26 mouse cellular contexts compared by ENCODE assay signal in the genomic region with DNA sequence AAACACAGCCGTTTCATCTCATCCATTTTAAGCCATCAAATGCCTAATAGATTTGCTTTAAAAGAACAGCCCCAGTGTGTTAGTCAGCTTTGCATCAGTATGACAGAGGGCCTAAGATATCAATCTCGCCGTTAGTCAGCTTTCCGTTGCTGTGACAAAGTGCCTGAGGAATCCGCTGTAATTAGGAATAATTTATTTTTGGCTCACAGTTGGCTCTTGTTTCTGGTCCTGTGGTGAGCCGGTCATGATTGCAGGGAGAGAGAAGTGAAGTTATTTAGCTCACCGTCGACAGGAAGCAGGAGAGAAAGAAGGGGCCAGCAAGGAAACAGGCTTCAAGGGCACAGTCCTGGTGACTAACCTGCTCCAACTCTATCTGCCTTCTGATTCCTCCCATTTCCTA. TPM values are rescaled to one million over a fixed set of nuclear protein-coding genes. Genes with fewer than 3 reads are reported as not detected.
DNase-seq lines count a peak whose midpoint lies in the region; ATAC-seq and TF ChIP-seq lines count a peak whose summit lies in the region.
"Had no signal": no experiment of that assay in that cellular context is flagged by ENCODE, and none has a peak within 500 bp of the region (broad histone marks: within the 10 kb centered on the region; RNA-seq: fewer than 3 reads in every experiment).

No protein-coding gene starts in this region.

- H3K9ac ChIP-seq in heart, embryonic 13.5 days, result no peak overlapping the region
- no peak overlapping the region for H3K9ac ChIP-seq in ES-Bruce4 (ENCODE audit: low read depth, poor library complexity, severe bottlenecking)
- no peak overlapping the region for H3K9ac ChIP-seq in kidney, embryonic 16.5 days (replicated peaks; ENCODE audit: low read length)
- H3K9ac ChIP-seq: embryonic facial prominence, embryonic 15.5 days; forebrain, embryonic 12.5 days; hindbrain, embryonic 15.5 days had no signal

- no peak overlapping the region for H3K4me3 ChIP-seq in heart, embryonic 13.5 days
- no peak overlapping the region for H3K4me3 ChIP-seq in ES-Bruce4 (ENCODE audit: low read depth, low read length)
- H3K4me3 ChIP-seq in forebrain, embryonic 10.5 days, result no peak overlapping the region
- no peak overlapping the region for H3K4me3 ChIP-seq in kidney, embryonic 16.5 days (ENCODE audit: low read length)
- H3K4me3 ChIP-seq: embryonic facial prominence, embryonic 15.5 days; forebrain, embryonic 12.5 days; heart, embryonic 10.5 days; hindbrain, embryonic 10.5 days; hindbrain, embryonic 15.5 days had no signal

- no peak overlapping the region for H3K4me2 ChIP-seq in heart, embryonic 13.5 days
- no peak overlapping the region for H3K4me2 ChIP-seq in kidney, embryonic 16.5 days (replicated peaks; ENCODE audit: low read depth, low read length)
- H3K4me2 ChIP-seq: embryonic facial prominence, embryonic 15.5 days; forebrain, embryonic 12.5 days; hindbrain, embryonic 15.5 days had no signal

- H3K36me3 ChIP-seq in heart, embryonic 13.5 days, result no peaks in the 10 kb centered on the region
- no peaks in the 10 kb centered on the region for H3K36me3 ChIP-seq in ES-Bruce4 (ENCODE audit: control insufficient read depth, insufficient read depth, low read length, poor library complexity, severe bottlenecking)
- H3K36me3 ChIP-seq in forebrain, embryonic 10.5 days (replicated peaks), result no peaks in the 10 kb centered on the region
- no peaks in the 10 kb centered on the region for H3K36me3 ChIP-seq in kidney, embryonic 16.5 days (ENCODE audit: insufficient read depth, low read length)
- H3K36me3 ChIP-seq: embryonic facial prominence, embryonic 15.5 days; forebrain, embryonic 12.5 days; heart, embryonic 10.5 days; hindbrain, embryonic 10.5 days; hindbrain, embryonic 15.5 days had no signal

- H3K27me3 ChIP-seq in heart, embryonic 13.5 days (replicated peaks), result no peaks in the 10 kb centered on the region
- H3K27me3 ChIP-seq in ES-Bruce4 (ENCODE audit: control insufficient read depth, insufficient read depth, low read length, poor library complexity, severe bottlenecking), result no peaks in the 10 kb centered on the region
- H3K27me3 ChIP-seq in forebrain, embryonic 10.5 days (ENCODE audit: poor library complexity, severe bottlenecking), result no peaks in the 10 kb centered on the region
- H3K27me3 ChIP-seq in kidney, embryonic 16.5 days (ENCODE audit: insufficient read depth, low read length), result no peaks in the 10 kb centered on the region
- H3K27me3 ChIP-seq: forebrain, embryonic 12.5 days; hindbrain, embryonic 15.5 days had no signal

- TF ChIP-seq CTCF in ES-Bruce4 (IDR thresholded peaks at IDR 0.05; ENCODE audit: low read depth, low read length), result no peak

- no peak for DNase-seq in heart, adult 8-10 months (ENCODE audit: low spot score)
- DNase-seq in brain, adult 2 months (ENCODE audit: low read depth, low spot score), result peak; percentile 20
- DNase-seq in layer of hippocampus, postnatal 36 days, result no peak
- DNase-seq in forebrain, embryonic 10.5 days (ENCODE audit: extremely low spot score, low spot score), result no peak
- DNase-seq: adrenal gland, adult 2 months; adrenal gland, postnatal 25 days; cerebellum, adult 2 months; cerebellum, postnatal 14 days; embryo, embryonic 11 days; gastrocnemius, postnatal 25 days; kidney, adult 2 months had no signal

- TF ChIP-seq POLR2A in ES-Bruce4 (IDR thresholded peaks at IDR 0.05; ENCODE audit: insufficient read depth, low read length), result no peak

- peaks cover 31% of the 10 kb centered on the region for H3K4me1 ChIP-seq in heart, embryonic 13.5 days
- peaks cover 1% of the 10 kb centered on the region for H3K4me1 ChIP-seq in ES-Bruce4 (ENCODE audit: control insufficient read depth, insufficient read depth, low read length)
- H3K4me1 ChIP-seq in forebrain, embryonic 10.5 days, result peaks cover 9% of the 10 kb centered on the region
- H3K4me1 ChIP-seq in kidney, embryonic 16.5 days (ENCODE audit: insufficient read depth, low read length), result peaks cover 10% of the 10 kb centered on the region
- H3K4me1 ChIP-seq: hindbrain, embryonic 15.5 days had no signal

- 0 out of 2 replicates have a peak overlapping the region, but pooled peaks have one; percentile 24 for H3K27ac ChIP-seq in heart, embryonic 13.5 days (replicated peaks)
- peak overlapping the region; percentile 20; the same call in 1 of the 2 replicates for H3K27ac ChIP-seq in ES-Bruce4 (ENCODE audit: insufficient read depth, low read length)
- H3K27ac ChIP-seq in forebrain, embryonic 10.5 days, result no peak overlapping the region
- H3K27ac ChIP-seq in kidney, embryonic 16.5 days (ENCODE audit: low read length), result no peak overlapping the region
- H3K27ac ChIP-seq: embryonic facial prominence, embryonic 15.5 days; forebrain, embryonic 12.5 days; heart, embryonic 10.5 days; hindbrain, embryonic 10.5 days; hindbrain, embryonic 15.5 days had no signal

- no peak for ATAC-seq in heart, embryonic 13.5 days (ENCODE audit: extremely low read depth, insufficient number of reproducible peaks, low FRiP score, low TSS enrichment)
- no peak for ATAC-seq in kidney, embryonic 16.5 days (ENCODE audit: low FRiP score, low TSS enrichment)
- ATAC-seq: forebrain, embryonic 16.5 days; intestine, embryonic 16.5 days; Patski had no signal

- TF ChIP-seq EP300 in ES-Bruce4 (IDR thresholded peaks at IDR 0.05; ENCODE audit: insufficient read depth, low read depth, low read length), result no peak

- WGBS in heart, embryonic 13.5 days, result 39% methylated on average over 8 of the region's 8 CpGs
- 84% methylated on average over 8 of the region's 8 CpGs for WGBS in forebrain, embryonic 10.5 days
- WGBS in kidney, embryonic 16.5 days, result 53% methylated on average over 8 of the region's 8 CpGs

- H3K9me3 ChIP-seq in heart, embryonic 13.5 days, result no peaks in the 10 kb centered on the region
- no peaks in the 10 kb centered on the region for H3K9me3 ChIP-seq in ES-Bruce4 (replicated peaks; ENCODE audit: control insufficient read depth, insufficient read depth, low read length, poor library complexity, severe bottlenecking)
- no peaks in the 10 kb centered on the region for H3K9me3 ChIP-seq in forebrain, embryonic 10.5 days
- no peaks in the 10 kb centered on the region for H3K9me3 ChIP-seq in kidney, embryonic 16.5 days (ENCODE audit: low read length)
- H3K9me3 ChIP-seq: embryonic facial prominence, embryonic 15.5 days; forebrain, embryonic 12.5 days; heart, embryonic 10.5 days; hindbrain, embryonic 10.5 days; hindbrain, embryonic 15.5 days had no signal

RNA-seq across cellular contexts. Expression of a gene that starts 10.5 kb away (rescaled TPM):
- polyA plus RNA-seq in heart, embryonic 13.5 days (2015; fragmentation: Nextera tagmentation; extraction: Ambion mirVana), result 8.5 and 9.4 TPM in 2 replicates
- 10 to 100 TPM in 2 of 4 experiments, 1 to 10 TPM in 2; 8.8 to 11.9 (median 10.6) TPM for total RNA-seq in heart, adult 8-10 months (2022)
- polyA plus RNA-seq in ES-Bruce4 (2011; ENCODE audit: insufficient read depth, insufficient read length, low read depth, missing spikeins), result 16.8 and 18.5 TPM in 2 replicates
- 10 to 100 TPM; 15.2 to 15.3 TPM for total RNA-seq in layer of hippocampus, postnatal 36 days (2021)
- polyA plus RNA-seq in forebrain, embryonic 10.5 days (2016; fragmentation: Nextera tagmentation; extraction: Ambion mirVana), result 9.3 and 10.1 TPM in 2 replicates
- 6.4 and 7.1 TPM in 2 replicates for polyA plus RNA-seq in kidney, embryonic 16.5 days (2015; fragmentation: Nextera tagmentation; extraction: Ambion mirVana)

RNA-seq across cellular contexts. Expression of a gene that starts 23.0 kb away (rescaled TPM):
- polyA plus RNA-seq in heart, embryonic 13.5 days (2015; fragmentation: Nextera tagmentation; extraction: Ambion mirVana), result 0.09 TPM in 2 replicates
- total RNA-seq in heart, adult 8-10 months (2022), result under 1 TPM in 1 of 4 experiments, not detected in 3; 0.08 TPM
- polyA plus RNA-seq in ES-Bruce4 (2011; ENCODE audit: insufficient read depth, insufficient read length, low read depth, missing spikeins), result 0.24 and 0.27 TPM in 2 replicates
- 1 to 10 TPM; 4.8 to 6.4 TPM for total RNA-seq in layer of hippocampus, postnatal 36 days (2021)
- polyA plus RNA-seq in forebrain, embryonic 10.5 days (2016; fragmentation: Nextera tagmentation; extraction: Ambion mirVana), result not detected in 2 replicates
- polyA plus RNA-seq in kidney, embryonic 16.5 days (2015; fragmentation: Nextera tagmentation; extraction: Ambion mirVana), result not detected in 2 replicates
- total RNA-seq: CH12.LX; common myeloid progenitor, adult 5-6 weeks; gastrocnemius, postnatal 25 days; granulocyte monocyte progenitor cell, adult 5-6 weeks had no signal
- polyA plus RNA-seq: embryonic facial prominence, embryonic 11.5 days; embryonic facial prominence, embryonic 15.5 days; hindbrain, embryonic 10.5 days had no signal

RNA-seq across cellular contexts. Expression of a gene that starts 25.5 kb away (rescaled TPM):
- 41.4 and 49.5 TPM in 2 replicates for polyA plus RNA-seq in heart, embryonic 13.5 days (2015; fragmentation: Nextera tagmentation; extraction: Ambion mirVana)
- total RNA-seq in heart, adult 8-10 months (2022), result 10 to 100 TPM; 45.0 to 47.2 (median 45.6) TPM
- 8.9 and 10.9 TPM in 2 replicates for polyA plus RNA-seq in ES-Bruce4 (2011; ENCODE audit: insufficient read depth, insufficient read length, low read depth, missing spikeins)
- 100 to 1,000 TPM; 110 to 126 TPM for total RNA-seq in layer of hippocampus, postnatal 36 days (2021)
- 36.2 and 38.4 TPM in 2 replicates for polyA plus RNA-seq in forebrain, embryonic 10.5 days (2016; fragmentation: Nextera tagmentation; extraction: Ambion mirVana)
- polyA plus RNA-seq in kidney, embryonic 16.5 days (2015; fragmentation: Nextera tagmentation; extraction: Ambion mirVana), result 60.2 and 65.1 TPM in 2 replicates

RNA-seq across cellular contexts. Expression of a gene that starts 25.6 kb away (rescaled TPM):
- polyA plus RNA-seq in heart, embryonic 13.5 days (2015; fragmentation: Nextera tagmentation; extraction: Ambion mirVana), result 1.4 and 1.7 TPM in 2 replicates
- total RNA-seq in heart, adult 8-10 months (2022), result 1 to 10 TPM; 2.4 to 3.4 (median 2.6) TPM
- not detected in 2 replicates for polyA plus RNA-seq in ES-Bruce4 (2011; ENCODE audit: insufficient read depth, insufficient read length, low read depth, missing spikeins)
- total RNA-seq in layer of hippocampus, postnatal 36 days (2021), result 1 to 10 TPM; 4.5 to 5.0 TPM
- 2.8 and 3.6 TPM in 2 replicates for polyA plus RNA-seq in forebrain, embryonic 10.5 days (2016; fragmentation: Nextera tagmentation; extraction: Ambion mirVana)
- polyA plus RNA-seq in kidney, embryonic 16.5 days (2015; fragmentation: Nextera tagmentation; extraction: Ambion mirVana), result 1.9 and 3.8 TPM in 2 replicates
- total RNA-seq: common myeloid progenitor, adult 5-6 weeks had no signal

RNA-seq across cellular contexts. Expression of a gene that starts 28.0 kb away (rescaled TPM):
- polyA plus RNA-seq in heart, embryonic 13.5 days (2015; fragmentation: Nextera tagmentation; extraction: Ambion mirVana), result 29.5 and 33.5 TPM in 2 replicates
- 10 to 100 TPM; 13.0 to 17.6 (median 15.6) TPM for total RNA-seq in heart, adult 8-10 months (2022)
- 22.3 and 24.0 TPM in 2 replicates for polyA plus RNA-seq in ES-Bruce4 (2011; ENCODE audit: insufficient read depth, insufficient read length, low read depth, missing spikeins)
- total RNA-seq in layer of hippocampus, postnatal 36 days (2021), result 10 to 100 TPM; 20.2 to 20.8 TPM
- polyA plus RNA-seq in forebrain, embryonic 10.5 days (2016; fragmentation: Nextera tagmentation; extraction: Ambion mirVana), result 83.0 and 84.2 TPM in 2 replicates
- polyA plus RNA-seq in kidney, embryonic 16.5 days (2015; fragmentation: Nextera tagmentation; extraction: Ambion mirVana), result 53.1 and 53.4 TPM in 2 replicates

Comparison
In these comparisons a context has a peak if more than half of its experiments do, and no peak if none do; other contexts are left out.
1. H3K27ac ChIP-seq: peak in heart, embryonic 13.5 days (single experiment) and ES-Bruce4 (single experiment); none in forebrain, embryonic 10.5 days (single experiment) and kidney, embryonic 16.5 days (single experiment).